Mouse (Mus musculus) bone marrow, adult 2 months (tissue): Measurements from ENCODE around the gene Dusp18. TPM values are rescaled to one million over a fixed set of nuclear protein-coding genes. Genes with fewer than 3 reads are reported as not detected.
A peak's percentile ranks its signal among the peaks of the same experiment; 100 is the strongest.

Experiments
- H3K27ac ChIP-seq: fragments of 200-500 bp; 2 replicates; pipeline ENCODE4 v1.5.1; 2012; ENCODE audit warnings: low read depth, mild to moderate bottlenecking, control low read depth, inconsistent platforms, low read length; ENCODE audit not compliant: control insufficient read depth, poor library complexity, insufficient read depth
- H3K4me1 ChIP-seq: fragments of 200-500 bp; 2 replicates; pipeline ENCODE4 v1.6.1; 2011; ENCODE audit warnings: low read length; ENCODE audit not compliant: control insufficient read depth, insufficient read depth
- H3K4me3 ChIP-seq: fragments of 200-500 bp; replicated peaks from 2 replicates; pipeline ENCODE3; 2011; ENCODE audit warnings: mild to moderate bottlenecking, low read depth, low read length, control low read depth; ENCODE audit not compliant: control insufficient read depth
- CTCF ChIP-seq: fragments of 200-500 bp; IDR thresholded peaks from 2 replicates; pipeline ENCODE4 v1.5.1; 2011; ENCODE audit warnings: low read length, control low read depth; ENCODE audit not compliant: control insufficient read depth, insufficient read depth
- POLR2A ChIP-seq: fragments of 200-500 bp; IDR thresholded peaks from 2 replicates; pipeline ENCODE4 v1.6.1; 2011; ENCODE audit warnings: low read depth, mild to moderate bottlenecking, control low read depth, low read length, borderline replicate concordance; ENCODE audit not compliant: control insufficient read depth
- WGBS: fragments of 180-500 bp; shearing (Covaris S2); methylation state at CpG from one replicate; pipeline ENCODE4 v1.1.7; 2018; 5-methylcytosine and 5-hydroxymethylcytosine counted together
- polyA plus RNA-seq: library from polyadenylated mRNA; stranded (reverse); fragments of >200 nt; gene quantifications from 2 replicates; pipeline ENCODE4 v1.2.4, GENCODE M21; 2011; ENCODE audit warnings: low replicate concordance; ENCODE audit not compliant: missing spikeins, insufficient read depth, insufficient read length

The Dusp18 gene
- polyA plus RNA-seq, 1 experiment = 1.2 TPM

GRCm38 (mm10) chr11:3853481-3854034 is 41.5 kb upstream of the Dusp18 start:
- TF ChIP-seq POLR2A = no peak
- no peak for TF ChIP-seq CTCF
- Histone ChIP-seq H3K4me3 (no peak overlapping the region), H3K27ac (no peak overlapping the region), H3K4me1 (no peaks in the 10 kb centered on the region)
- WGBS = 22% methylated on average over 5 of the region's 5 CpGs

GRCm38 (mm10) chr11:3854156-3854555 is 40.9 kb upstream of the Dusp18 start:
- Histone ChIP-seq H3K4me3 (no peak overlapping the region), H3K27ac (no peak overlapping the region), H3K4me1 (no peaks in the 10 kb centered on the region)
- TF ChIP-seq POLR2A = no peak
- TF ChIP-seq CTCF = no peak
- 85% methylated on average over 3 of the region's 3 CpGs for WGBS

- TF ChIP-seq POLR2A (no peak), CTCF (no peak)
- WGBS = 83% methylated on average over 5 of the region's 5 CpGs
- Histone ChIP-seq H3K4me3 (no peak overlapping the region), H3K27ac (no peak overlapping the region), H3K4me1 (no peaks in the 10 kb centered on the region)
Observed at GRCm38 (mm10) chr11:3855846-3856245, 39.2 kb upstream of the Dusp18 start.

GRCm38 (mm10) chr11:3857902-3858301 is 37.1 kb upstream of the Dusp18 start:
- no peak overlapping the region for H3K4me3 ChIP-seq
- no peak overlapping the region for H3K27ac ChIP-seq
- no peak for TF ChIP-seq CTCF
- TF ChIP-seq POLR2A = no peak
- no peaks in the 10 kb centered on the region for H3K4me1 ChIP-seq
- 73% methylated on average over 5 of the region's 5 CpGs for WGBS

GRCm38 (mm10) chr11:3859778-3860177 is 35.3 kb upstream of the Dusp18 start:
- TF ChIP-seq CTCF = no peak
- TF ChIP-seq POLR2A = no peak
- Histone ChIP-seq H3K4me3 (no peak overlapping the region), H3K27ac (no peak overlapping the region), H3K4me1 (no peaks in the 10 kb centered on the region)
- WGBS = 93% methylated on average over 4 of the region's 4 CpGs

- no peak for TF ChIP-seq POLR2A
- TF ChIP-seq CTCF = no peak
- H3K4me1 ChIP-seq = no peaks in the 10 kb centered on the region
- no peak overlapping the region for H3K4me3 ChIP-seq
- no peak overlapping the region for H3K27ac ChIP-seq
- WGBS = 77% methylated on average over 4 of the region's 4 CpGs
Observed at GRCm38 (mm10) chr11:3860361-3860760, 34.7 kb upstream of the Dusp18 start.

- Histone ChIP-seq H3K27ac (no peak overlapping the region), H3K4me1 (no peaks in the 10 kb centered on the region), H3K4me3 (no peak overlapping the region)
- 69% methylated on average over 19 of the region's 19 CpGs for WGBS
- TF ChIP-seq POLR2A (no peak), CTCF (no peak)
Observed at GRCm38 (mm10) chr11:3862661-3863453, 32.2 kb upstream of the Dusp18 start.

- no peak for TF ChIP-seq POLR2A
- H3K27ac ChIP-seq = no peak within 1 kb of the TSS
- 5% methylated on average over 58 of the region's 58 CpGs for WGBS
- H3K4me3 ChIP-seq = peak within 1 kb of the TSS; percentile 33
- no peaks in the 10 kb centered on the region for H3K4me1 ChIP-seq
Observed at GRCm38 (mm10) chr11:3863454-3864112, 31.5 kb upstream of the Dusp18 start, which contains the start of gene Osbp2. TSS of gene Osbp2 (minus strand) at chr11:3863903.
